Mouse (Mus musculus) limb, embryonic 15.5 days (tissue): ENCODE measurements around the gene Cxcr6. TPM values are rescaled to one million over a fixed set of nuclear protein-coding genes. Genes with fewer than 3 reads are reported as not detected.

ENCODE experiments used
- ATAC-seq: fragments of 200-750 bp; cut with Nextera tagmentation; 2 replicates; pipeline ENCODE4 v1.8.0; 2017; ENCODE audit warnings: low read depth, moderate TSS enrichment; ENCODE audit not compliant: insufficient number of reproducible peaks, low FRiP score, low TSS enrichment
- H3K27ac ChIP-seq: fragments of 300-500 bp; sonication (generic); 2 replicates; pipeline ENCODE4 v1.5.1; 2015; ENCODE audit warnings: moderate library complexity, mild to moderate bottlenecking, inconsistent platforms
- H3K27me3 ChIP-seq: fragments of 300-500 bp; sonication (generic); 2 replicates; pipeline ENCODE4 v1.6.1; 2015; ENCODE audit warnings: inconsistent platforms
- H3K36me3 ChIP-seq: fragments of 300-500 bp; sonication (generic); 2 replicates; pipeline ENCODE4 v1.6.1; 2015; ENCODE audit warnings: inconsistent platforms
- H3K4me1 ChIP-seq: fragments of 300-500 bp; sonication (generic); 2 replicates; pipeline ENCODE4 v1.6.1; 2015; ENCODE audit warnings: inconsistent platforms
- H3K4me2 ChIP-seq: fragments of 300-500 bp; sonication (generic); 2 replicates; pipeline ENCODE4 v1.6.1; 2015; ENCODE audit warnings: mild to moderate bottlenecking, inconsistent platforms
- H3K4me3 ChIP-seq: fragments of 300-500 bp; sonication (generic); 2 replicates; pipeline ENCODE4 v1.5.1; 2015; ENCODE audit warnings: mild to moderate bottlenecking, inconsistent platforms
- H3K9ac ChIP-seq: fragments of 300-500 bp; sonication (generic); 2 replicates; pipeline ENCODE4 v1.6.1; 2015; ENCODE audit warnings: inconsistent platforms
- H3K9me3 ChIP-seq: fragments of 300-500 bp; sonication (generic); 2 replicates; pipeline ENCODE4 v1.6.1; 2016; ENCODE audit warnings: inconsistent platforms
- WGBS: fragments of 180-500 bp; shearing (Covaris S2); methylation state at CpG from one replicate; pipeline ENCODE4 v1.1.7; 2015; 5-methylcytosine and 5-hydroxymethylcytosine counted together
- polyA plus RNA-seq: library from polyadenylated mRNA; unstranded; fragments of >200 nt; fragmentation: Nextera tagmentation; extraction: Ambion mirVana; gene quantifications from 2 replicates; pipeline ENCODE4 v1.2.1, GENCODE M21; 2015

Cxcr6 gene
- polyA plus RNA-seq, 1 experiment from 2014 or later = 0.32 TPM

- H3K36me3 ChIP-seq = peaks cover 58% of the 10 kb centered on the region
- H3K9me3 ChIP-seq = no peaks in the 10 kb centered on the region
- H3K4me2 ChIP-seq = no peak overlapping the region
- H3K27me3 ChIP-seq = no peaks in the 10 kb centered on the region
- no peak overlapping the region for H3K9ac ChIP-seq
- no peak for ATAC-seq
- WGBS = 64% methylated on average over 3 of the region's 3 CpGs
- no peaks in the 10 kb centered on the region for H3K4me1 ChIP-seq
- H3K4me3 ChIP-seq = no peak overlapping the region
- no peak overlapping the region for H3K27ac ChIP-seq
Observed at GRCm38 (mm10) chr9:123796174-123796573, 10.1 kb upstream of the Cxcr6 start.

DNA sequence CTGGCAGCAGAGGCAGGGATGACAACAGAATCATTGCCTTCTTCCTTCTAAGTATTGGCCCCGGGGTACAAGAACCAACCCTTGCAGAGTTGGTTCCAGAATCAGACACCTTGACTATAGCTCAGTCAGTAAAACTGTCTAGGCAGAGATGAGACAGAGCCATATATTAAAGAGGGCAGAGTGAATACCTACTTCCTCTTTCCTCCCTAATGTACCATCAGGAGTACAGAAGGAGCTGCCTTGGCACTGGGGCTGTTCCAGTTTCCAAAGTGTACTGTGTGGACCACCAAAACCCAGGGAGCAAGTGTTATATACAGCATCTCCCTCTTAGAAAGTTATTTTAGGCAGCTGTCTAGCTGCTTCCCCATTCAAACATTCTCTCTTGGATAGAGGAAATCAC is 4.7 kb upstream of the Cxcr6 start:
- Histone ChIP-seq H3K4me3 (no peak overlapping the region), H3K9me3 (no peaks in the 10 kb centered on the region), H3K27ac (no peak overlapping the region), H3K36me3 (peaks cover 40% of the 10 kb centered on the region), H3K27me3 (no peaks in the 10 kb centered on the region), H3K4me2 (no peak overlapping the region), H3K9ac (no peak overlapping the region), H3K4me1 (no peaks in the 10 kb centered on the region)
- WGBS = 90% methylated on average over 1 of the region's 1 CpGs
- ATAC-seq = no peak

GRCm38 (mm10) chr9:123802421-123802820 is 3.9 kb upstream of the Cxcr6 start:
- no peak for ATAC-seq
- Histone ChIP-seq H3K9me3 (no peaks in the 10 kb centered on the region), H3K36me3 (peaks cover 31% of the 10 kb centered on the region), H3K4me2 (no peak overlapping the region), H3K9ac (no peak overlapping the region), H3K27me3 (no peaks in the 10 kb centered on the region), H3K27ac (no peak overlapping the region), H3K4me3 (no peak overlapping the region), H3K4me1 (no peaks in the 10 kb centered on the region)
- 93% methylated on average over 2 of the region's 2 CpGs for WGBS

- H3K27ac ChIP-seq = no peak overlapping the region
- no peak overlapping the region for H3K4me2 ChIP-seq
- H3K4me1 ChIP-seq = no peaks in the 10 kb centered on the region
- no peak for ATAC-seq
- no peak overlapping the region for H3K9ac ChIP-seq
- H3K4me3 ChIP-seq = no peak overlapping the region
- H3K9me3 ChIP-seq = no peaks in the 10 kb centered on the region
- H3K27me3 ChIP-seq = no peaks in the 10 kb centered on the region
- H3K36me3 ChIP-seq = peaks cover 29% of the 10 kb centered on the region
Observed at GRCm38 (mm10) chr9:123802896-123803295, 3.4 kb upstream of the Cxcr6 start.

DNA sequence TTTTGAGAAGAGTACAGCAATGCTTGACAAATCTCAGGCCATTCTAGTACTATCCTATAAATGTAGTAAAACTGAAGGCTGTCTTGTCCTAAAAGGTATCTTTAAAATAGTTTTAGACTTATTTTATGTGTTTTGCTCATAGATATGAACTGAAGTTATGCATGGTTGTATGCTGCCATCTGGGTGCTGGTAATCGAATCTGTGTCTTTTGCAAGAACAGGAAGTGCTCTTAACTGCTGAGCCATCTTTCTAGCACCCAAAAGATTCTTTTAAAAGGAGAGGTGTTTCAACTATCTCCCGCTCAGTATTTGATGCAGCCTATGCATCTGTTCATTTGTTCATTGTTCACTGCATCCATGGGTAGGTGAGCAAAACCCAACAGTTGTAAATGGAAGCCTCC is 1.0 kb upstream of the Cxcr6 start:
- H3K4me2 ChIP-seq = no peak overlapping the region
- no peaks in the 10 kb centered on the region for H3K4me1 ChIP-seq
- ATAC-seq = no peak
- WGBS = 90% methylated on average over 2 of the region's 2 CpGs
- peaks cover 31% of the 10 kb centered on the region for H3K36me3 ChIP-seq
- H3K9ac ChIP-seq = no peak overlapping the region
- no peak overlapping the region for H3K27ac ChIP-seq
- no peaks in the 10 kb centered on the region for H3K9me3 ChIP-seq
- H3K4me3 ChIP-seq = no peak overlapping the region
- H3K27me3 ChIP-seq = no peaks in the 10 kb centered on the region

DNA sequence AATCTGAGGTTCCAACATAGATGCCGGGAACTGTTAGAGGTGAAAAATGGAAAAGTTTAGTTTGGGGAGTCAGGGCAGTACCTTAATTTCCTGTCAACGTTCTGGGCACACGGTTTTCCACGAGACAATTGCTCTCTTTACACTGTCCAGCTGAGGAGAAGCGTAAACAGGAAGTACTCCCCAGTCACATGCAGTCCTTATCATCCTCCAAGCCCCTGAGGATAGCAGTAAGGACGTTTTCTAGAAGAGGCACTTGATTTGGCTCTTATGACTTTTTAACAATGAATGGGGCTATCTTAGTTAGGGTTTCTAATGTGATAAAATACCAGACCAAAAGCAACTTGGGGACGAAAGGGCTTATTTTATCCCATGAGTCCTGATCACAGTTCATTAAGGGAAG is 2.3 kb downstream of the Cxcr6 start:
- Histone ChIP-seq H3K9me3 (no peaks in the 10 kb centered on the region), H3K4me1 (no peaks in the 10 kb centered on the region), H3K36me3 (peaks cover 27% of the 10 kb centered on the region), H3K27me3 (no peaks in the 10 kb centered on the region), H3K27ac (no peak overlapping the region), H3K4me2 (no peak overlapping the region), H3K9ac (no peak overlapping the region), H3K4me3 (no peak overlapping the region)
- 66% methylated on average over 7 of the region's 7 CpGs for WGBS
- no peak for ATAC-seq

- WGBS = 86% methylated on average over 3 of the region's 3 CpGs
- Histone ChIP-seq H3K27ac (no peak overlapping the region), H3K36me3 (peaks cover 51% of the 10 kb centered on the region), H3K9ac (no peak overlapping the region), H3K4me3 (no peak overlapping the region), H3K27me3 (no peaks in the 10 kb centered on the region), H3K9me3 (no peaks in the 10 kb centered on the region), H3K4me2 (no peak overlapping the region), H3K4me1 (no peaks in the 10 kb centered on the region)
- ATAC-seq = no peak
Observed at GRCm38 (mm10) chr9:123811831-123812230, 5.6 kb downstream of the Cxcr6 start.

DNA sequence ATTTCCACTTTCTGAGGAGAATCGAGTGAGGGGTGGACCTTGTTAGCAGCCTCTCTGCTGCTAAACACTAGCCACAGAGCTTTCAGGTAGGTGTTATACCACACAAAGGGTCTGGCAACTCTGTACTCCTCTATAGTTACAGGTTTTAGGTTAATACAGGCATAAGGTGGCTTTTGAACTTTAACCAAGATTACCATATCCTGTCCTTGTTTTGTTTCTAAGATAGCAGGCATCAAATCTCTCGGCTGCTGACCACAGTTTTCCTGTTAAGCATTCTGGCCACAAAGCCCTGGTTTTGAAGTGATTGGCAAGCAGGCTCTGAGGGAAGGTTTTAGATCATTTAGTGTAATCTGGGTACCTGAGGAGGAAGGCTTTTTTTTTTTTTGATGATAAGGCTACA is 8.1 kb downstream of the Cxcr6 start:
- no peak overlapping the region for H3K27ac ChIP-seq
- H3K4me3 ChIP-seq = no peak overlapping the region
- WGBS = 56% methylated on average over 2 of the region's 2 CpGs
- H3K27me3 ChIP-seq = no peaks in the 10 kb centered on the region
- ATAC-seq = no peak
- no peaks in the 10 kb centered on the region for H3K4me1 ChIP-seq
- H3K9ac ChIP-seq = no peak overlapping the region
- no peak overlapping the region for H3K4me2 ChIP-seq
- peaks cover 64% of the 10 kb centered on the region for H3K36me3 ChIP-seq
- H3K9me3 ChIP-seq = no peaks in the 10 kb centered on the region

DNA sequence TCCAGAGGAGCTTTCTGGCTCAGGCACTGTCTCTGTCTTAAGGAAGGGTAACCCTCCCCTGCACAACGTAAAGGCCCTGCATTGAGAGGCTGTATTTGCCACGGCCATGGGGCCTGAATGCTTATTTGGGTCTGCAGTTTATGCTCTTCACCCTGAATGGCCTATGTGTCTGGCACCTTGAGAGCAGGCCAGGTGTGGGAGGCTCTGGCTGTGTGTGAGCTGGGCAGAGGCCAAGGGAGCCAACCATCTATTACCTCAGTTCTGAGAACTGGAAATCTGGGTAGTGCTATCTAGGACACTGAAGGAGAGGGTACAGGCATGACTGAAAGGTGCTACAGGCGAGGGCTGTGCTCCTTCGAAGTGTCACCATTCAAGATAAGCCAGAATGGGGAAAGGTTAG is 8.5 kb downstream of the Cxcr6 start:
- H3K4me2 ChIP-seq = no peak overlapping the region
- no peak overlapping the region for H3K9ac ChIP-seq
- H3K27me3 ChIP-seq = no peaks in the 10 kb centered on the region
- 82% methylated on average over 4 of the region's 4 CpGs for WGBS
- ATAC-seq = no peak
- H3K9me3 ChIP-seq = no peaks in the 10 kb centered on the region
- peaks cover 64% of the 10 kb centered on the region for H3K36me3 ChIP-seq
- H3K4me1 ChIP-seq = no peaks in the 10 kb centered on the region
- no peak overlapping the region for H3K27ac ChIP-seq
- no peak overlapping the region for H3K4me3 ChIP-seq

DNA sequence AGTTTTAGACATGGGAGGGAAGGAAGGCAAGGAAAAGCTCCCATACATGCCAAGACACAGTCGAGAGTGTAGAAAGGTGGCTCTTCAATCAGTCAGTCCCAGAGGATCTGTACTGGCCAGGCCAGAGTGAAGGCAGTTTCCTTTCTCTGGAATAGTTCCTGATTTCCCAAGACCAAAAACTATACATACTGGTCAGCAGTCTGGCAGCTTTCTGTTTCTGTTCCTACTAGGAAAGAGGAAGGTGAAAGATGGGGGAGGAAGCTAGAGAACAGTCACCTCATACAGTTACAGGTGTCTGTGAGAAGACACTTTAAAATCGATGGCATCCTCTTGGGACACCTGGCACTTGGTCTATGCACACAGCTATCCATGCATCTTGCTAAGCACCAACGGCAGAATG is 9.2 kb downstream of the Cxcr6 start:
- no peak overlapping the region for H3K9ac ChIP-seq
- H3K4me1 ChIP-seq = no peaks in the 10 kb centered on the region
- ATAC-seq = no peak
- peaks cover 61% of the 10 kb centered on the region for H3K36me3 ChIP-seq
- H3K27ac ChIP-seq = no peak overlapping the region
- WGBS = 83% methylated on average over 3 of the region's 3 CpGs
- H3K9me3 ChIP-seq = no peaks in the 10 kb centered on the region
- no peak overlapping the region for H3K4me3 ChIP-seq
- H3K4me2 ChIP-seq = no peak overlapping the region
- no peaks in the 10 kb centered on the region for H3K27me3 ChIP-seq

GRCm38 (mm10) chr9:123815996-123816395 is 9.7 kb downstream of the Cxcr6 start:
- WGBS = 90% methylated on average over 1 of the region's 1 CpGs

DNA sequence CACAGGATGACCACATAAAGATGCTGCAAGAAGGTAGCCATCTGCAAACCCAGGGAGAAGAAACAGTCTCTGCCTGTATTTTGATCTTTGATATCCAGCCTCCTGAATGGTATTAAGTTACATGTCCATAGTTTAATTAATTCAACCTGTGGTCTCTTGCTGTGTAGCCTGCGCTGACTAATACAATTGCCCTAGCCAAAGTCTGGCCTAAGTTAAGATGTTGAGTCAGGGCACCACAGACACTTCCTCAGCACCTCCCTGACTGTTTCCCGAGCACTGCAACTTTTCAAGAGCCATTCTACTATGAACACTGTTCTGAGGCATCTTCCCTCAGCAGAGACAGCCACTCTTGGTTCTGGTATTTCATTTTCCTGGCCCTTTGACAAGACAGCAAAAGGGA is 12.3 kb downstream of the Cxcr6 start:
- peaks cover 74% of the 10 kb centered on the region for H3K36me3 ChIP-seq
- no peak overlapping the region for H3K4me3 ChIP-seq
- H3K27me3 ChIP-seq = no peaks in the 10 kb centered on the region
- no peaks in the 10 kb centered on the region for H3K4me1 ChIP-seq
- H3K9me3 ChIP-seq = no peaks in the 10 kb centered on the region
- no peak for ATAC-seq
- no peak overlapping the region for H3K27ac ChIP-seq
- no peak overlapping the region for H3K9ac ChIP-seq
- H3K4me2 ChIP-seq = no peak overlapping the region
- 45% methylated on average over 2 of the region's 2 CpGs for WGBS

More at GRCm38 (mm10) chr9:123815996-123816395, 9.7 kb downstream of the Cxcr6 start:
- H3K9me3 ChIP-seq = no peaks in the 10 kb centered on the region
- no peak overlapping the region for H3K4me3 ChIP-seq
- ATAC-seq = no peak
- H3K4me1 ChIP-seq = no peaks in the 10 kb centered on the region
- no peak overlapping the region for H3K27ac ChIP-seq
- H3K36me3 ChIP-seq = peaks cover 62% of the 10 kb centered on the region
- H3K9ac ChIP-seq = no peak overlapping the region
- H3K27me3 ChIP-seq = no peaks in the 10 kb centered on the region
- no peak overlapping the region for H3K4me2 ChIP-seq

GRCm38 (mm10) chr9:123826631-123827030 is 20.4 kb downstream of the Cxcr6 start:
- Histone ChIP-seq H3K4me3 (no peak overlapping the region), H3K4me1 (no peaks in the 10 kb centered on the region), H3K27me3 (no peaks in the 10 kb centered on the region), H3K36me3 (peaks cover 94% of the 10 kb centered on the region), H3K9ac (no peak overlapping the region), H3K9me3 (no peaks in the 10 kb centered on the region), H3K4me2 (no peak overlapping the region), H3K27ac (no peak overlapping the region)
- 90% methylated on average over 3 of the region's 3 CpGs for WGBS
- ATAC-seq = no peak
